Mouse (Mus musculus) urinary bladder, postnatal 14 days (tissue): Measurements from ENCODE around the gene Magea8.
"Not testable (repeated sequence)": the region's sequence is repeated elsewhere in the genome, so short reads cannot be mapped to it uniquely, and the experiment has no call there.

Experiments used
- DNase-seq: peaks from one replicate; pipeline ENCODE4 v3.0.0; 2021; ENCODE audit warnings: low spot score

Magea8 gene

GRCm38 (mm10) chrX:154995750-154996149, at the start of gene Magea8:
Gene Magea8 (minus strand): TSS chrX:154995850.
- DNase-seq = not testable (repeated sequence)

GRCm38 (mm10) chrX:154949405-154949804, 46.2 kb downstream of the Magea8 start, which contains the start of gene Magea3:
Gene Magea3 (minus strand): TSS chrX:154949505.
- not testable (repeated sequence) for DNase-seq

- not testable (repeated sequence) for DNase-seq
Measured at GRCm38 (mm10) chrX:154935887-154936286, 59.8 kb downstream of the Magea8 start, which contains the start of gene Magea6. Gene Magea6 (minus strand): TSS chrX:154935987.
